Mouse (Mus musculus): ENCODE results near the gene Orai1. TPM values are rescaled to one million over a fixed set of nuclear protein-coding genes. Genes with fewer than 3 reads are reported as not detected.
"Not testable (repeated sequence)": the region's sequence is repeated elsewhere in the genome, so short reads cannot be mapped to it uniquely, and the experiment has no call there.

Gene Orai1
- polyA plus RNA-seq (2015; fragmentation: Nextera tagmentation; extraction: Ambion mirVana), result 20.1 and 21.9 TPM in 2 replicates

DNA sequence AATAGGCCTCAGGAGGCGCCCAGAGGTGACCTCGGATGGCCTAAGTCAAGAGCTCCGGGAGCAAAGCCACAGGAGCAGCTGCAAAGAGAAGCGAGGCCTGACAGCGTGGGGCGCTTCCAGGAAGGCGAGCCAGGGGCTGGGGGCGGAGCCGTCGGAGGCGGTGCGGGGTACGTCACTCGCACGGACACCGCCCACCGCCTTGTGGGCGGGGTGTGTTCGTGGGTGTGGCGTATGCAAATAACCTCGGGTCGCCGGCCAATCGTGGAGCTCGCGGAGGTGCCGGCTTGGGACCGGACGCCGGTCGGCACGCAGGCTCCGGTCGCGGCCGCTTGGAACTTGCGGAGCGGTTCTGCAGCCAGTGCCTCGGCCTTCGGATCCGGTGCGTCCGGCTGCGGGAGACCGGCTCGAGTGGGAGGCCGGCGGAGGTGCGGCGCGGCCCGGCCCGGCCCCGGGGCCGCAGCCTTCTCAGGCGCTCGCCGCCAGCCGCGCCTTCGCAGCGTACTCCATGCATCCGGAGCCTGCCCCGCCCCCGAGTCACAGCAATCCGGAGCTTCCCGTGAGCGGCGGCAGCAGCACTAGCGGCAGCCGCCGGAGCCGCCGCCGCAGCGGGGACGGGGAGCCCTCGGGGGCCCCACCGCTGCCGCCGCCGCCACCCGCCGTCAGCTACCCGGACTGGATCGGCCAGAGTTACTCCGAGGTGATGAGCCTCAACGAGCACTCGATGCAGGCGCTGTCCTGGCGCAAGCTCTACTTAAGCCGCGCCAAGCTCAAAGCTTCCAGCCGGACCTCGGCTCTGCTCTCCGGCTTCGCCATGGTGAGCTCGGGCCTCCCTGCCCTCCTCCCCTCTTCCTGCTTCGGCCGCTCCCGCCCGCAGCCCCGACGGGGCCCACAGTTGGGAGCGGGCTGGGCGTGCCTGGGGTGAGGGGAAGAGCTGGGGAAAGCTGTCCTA is at the start of gene Orai1:
Gene Orai1, plus strand, starts transcription at position 322 of the 949 bp plus-strand sequence.
- WGBS, result under 1% methylated on average over 106 of the region's 106 CpGs
- Histone ChIP-seq H3K4me1 (ENCODE audit: control insufficient read depth, insufficient read depth, low read length) (peaks cover 31% of the 10 kb centered on the region), H3K36me3 (ENCODE audit: control insufficient read depth, insufficient read depth, low read length) (no peaks in the 10 kb centered on the region), H3K27ac (ENCODE audit: low read length) (peak within 1 kb of the TSS; percentile 99), H3K9ac (ENCODE audit: low read depth, low read length) (peak within 1 kb of the TSS; percentile 88), H3K9me3 (ENCODE audit: control insufficient read depth, low read length) (no peaks in the 10 kb centered on the region), H3K4me3 (ENCODE audit: low read length) (peak within 1 kb of the TSS; percentile 87), H3K4me2 (ENCODE audit: low read depth, low read length) (peak within 1 kb of the TSS; percentile 71), H3K27me3 (replicated peaks; ENCODE audit: control insufficient read depth, insufficient read depth, low read length) (no peaks in the 10 kb centered on the region)
- peak; percentile 95 for ATAC-seq

DNA sequence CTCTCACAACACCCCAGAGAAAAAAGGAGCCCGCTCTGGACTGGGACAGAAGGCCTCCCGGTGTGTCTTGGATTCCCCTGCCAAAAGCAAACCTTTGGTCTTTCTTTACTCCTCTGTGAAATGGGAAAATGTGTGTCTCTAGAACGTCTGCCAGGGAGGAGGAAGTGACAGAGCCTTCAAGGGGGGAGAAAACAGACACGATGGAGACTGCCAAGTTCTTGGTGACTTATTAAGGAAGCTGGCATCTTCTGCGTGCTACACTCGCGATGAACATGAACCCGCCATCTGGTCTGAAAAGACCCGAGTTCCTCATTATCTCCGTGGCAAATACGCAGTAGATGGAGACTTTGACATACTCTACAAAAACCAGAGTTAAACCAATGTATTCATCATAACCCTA is 49.4 kb upstream of the Orai1 start:
- 0 out of 2 replicates have a peak, but pooled peaks have one; percentile 4 for ATAC-seq
- no peak overlapping the region for H3K27ac ChIP-seq (ENCODE audit: low read length)

DNA sequence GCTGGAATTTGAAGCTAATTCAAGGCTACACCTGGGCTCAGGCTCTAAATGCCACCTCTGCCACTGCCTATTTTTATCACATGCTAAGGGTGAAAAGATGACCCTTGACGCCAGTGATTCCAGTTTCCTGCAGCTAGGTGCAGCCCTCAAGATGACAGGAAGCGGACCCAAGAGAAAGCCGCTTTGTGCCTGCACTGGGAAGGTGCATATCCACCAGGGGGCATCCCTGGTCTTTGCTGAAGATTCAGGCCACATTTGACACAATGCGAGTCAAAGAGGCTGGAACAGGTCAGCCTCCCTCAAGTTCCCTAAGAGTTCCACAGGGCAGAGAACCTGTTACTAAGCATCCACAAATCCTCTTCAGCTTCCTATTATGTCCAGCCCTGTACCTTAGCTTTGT is 46.6 kb upstream of the Orai1 start:
- 22% methylated on average over 4 of the region's 4 CpGs for WGBS
- no peak overlapping the region for H3K9ac ChIP-seq (ENCODE audit: low read depth, low read length)
- ATAC-seq, result peak; percentile 62; the same call in 1 of the 2 replicates

More for the DNA sequence above, 49.4 kb upstream of the Orai1 start:
- Histone ChIP-seq H3K27me3 (replicated peaks; ENCODE audit: control insufficient read depth, insufficient read depth, low read length) (no peaks in the 10 kb centered on the region), H3K4me1 (ENCODE audit: control insufficient read depth, insufficient read depth, low read length) (no peaks in the 10 kb centered on the region), H3K4me3 (ENCODE audit: low read length) (no peak overlapping the region), H3K9ac (ENCODE audit: low read depth, low read length) (no peak overlapping the region), H3K4me2 (ENCODE audit: low read depth, low read length) (no peak overlapping the region), H3K9me3 (ENCODE audit: control insufficient read depth, low read length) (no peaks in the 10 kb centered on the region), H3K36me3 (ENCODE audit: control insufficient read depth, insufficient read depth, low read length) (no peaks in the 10 kb centered on the region)
- 80% methylated on average over 11 of the region's 11 CpGs for WGBS

DNA sequence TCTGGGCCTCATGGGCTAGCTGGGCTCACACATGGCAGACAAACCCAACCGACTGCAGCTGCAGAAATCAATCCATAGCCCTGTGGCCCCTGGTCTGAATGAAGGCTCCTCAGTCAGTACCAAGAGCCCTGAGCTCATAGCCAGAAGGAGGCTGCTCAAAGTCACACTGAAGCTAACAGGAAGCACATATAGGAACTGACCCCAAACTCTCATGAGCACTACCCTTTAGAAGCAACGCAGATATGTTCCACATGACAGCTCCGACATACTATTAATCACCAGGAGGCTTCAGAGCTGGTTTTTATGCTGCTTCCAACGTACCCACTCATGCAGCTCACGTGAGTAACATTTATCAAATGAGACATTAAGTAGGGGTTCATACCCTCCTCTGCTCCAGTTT is 44.8 kb upstream of the Orai1 start:
- Histone ChIP-seq H3K4me1 (ENCODE audit: control insufficient read depth, insufficient read depth, low read length) (no peaks in the 10 kb centered on the region), H3K9me3 (ENCODE audit: control insufficient read depth, low read length) (no peaks in the 10 kb centered on the region), H3K36me3 (ENCODE audit: control insufficient read depth, insufficient read depth, low read length) (no peaks in the 10 kb centered on the region), H3K9ac (ENCODE audit: low read depth, low read length) (no peak overlapping the region), H3K4me3 (ENCODE audit: low read length) (no peak overlapping the region), H3K4me2 (ENCODE audit: low read depth, low read length) (no peak overlapping the region), H3K27me3 (replicated peaks; ENCODE audit: control insufficient read depth, insufficient read depth, low read length) (no peaks in the 10 kb centered on the region), H3K27ac (ENCODE audit: low read length) (no peak overlapping the region)
- 77% methylated on average over 5 of the region's 5 CpGs for WGBS
- ATAC-seq, result no peak

More for the DNA sequence above, 46.6 kb upstream of the Orai1 start:
- no peak overlapping the region for H3K4me3 ChIP-seq (ENCODE audit: low read length)
- no peak overlapping the region for H3K27ac ChIP-seq (ENCODE audit: low read length)
- no peaks in the 10 kb centered on the region for H3K27me3 ChIP-seq (replicated peaks; ENCODE audit: control insufficient read depth, insufficient read depth, low read length)
- H3K4me2 ChIP-seq (ENCODE audit: low read depth, low read length), result no peak overlapping the region
- H3K4me1 ChIP-seq (ENCODE audit: control insufficient read depth, insufficient read depth, low read length), result no peaks in the 10 kb centered on the region
- no peaks in the 10 kb centered on the region for H3K36me3 ChIP-seq (ENCODE audit: control insufficient read depth, insufficient read depth, low read length)
- H3K9me3 ChIP-seq (ENCODE audit: control insufficient read depth, low read length), result no peaks in the 10 kb centered on the region

DNA sequence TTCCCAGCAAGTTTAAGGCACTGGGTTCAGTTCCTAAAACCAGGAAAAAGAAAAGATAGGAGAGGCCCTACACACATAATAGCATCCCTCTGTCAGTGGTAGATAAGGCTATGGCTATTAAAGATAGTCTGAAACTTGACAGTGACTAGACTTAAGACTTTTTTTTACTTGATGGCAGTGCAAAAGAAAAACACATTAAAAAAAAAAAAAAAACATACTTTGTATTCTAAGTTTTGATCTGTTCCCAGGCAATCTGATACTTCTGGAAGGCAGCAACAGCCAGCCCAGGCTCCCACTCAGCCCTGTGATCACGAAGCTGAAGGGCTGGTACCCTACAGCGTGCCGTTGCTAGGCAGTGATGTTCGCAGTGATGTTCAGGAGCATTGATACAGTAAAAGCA is 43.4 kb upstream of the Orai1 start:
- Histone ChIP-seq H3K9me3 (ENCODE audit: control insufficient read depth, low read length) (no peaks in the 10 kb centered on the region), H3K9ac (ENCODE audit: low read depth, low read length) (no peak overlapping the region), H3K36me3 (ENCODE audit: control insufficient read depth, insufficient read depth, low read length) (no peaks in the 10 kb centered on the region), H3K4me2 (ENCODE audit: low read depth, low read length) (no peak overlapping the region), H3K4me3 (ENCODE audit: low read length) (no peak overlapping the region), H3K27me3 (replicated peaks; ENCODE audit: control insufficient read depth, insufficient read depth, low read length) (no peaks in the 10 kb centered on the region), H3K4me1 (ENCODE audit: control insufficient read depth, insufficient read depth, low read length) (no peaks in the 10 kb centered on the region), H3K27ac (ENCODE audit: low read length) (no peak overlapping the region)
- 91% methylated on average over 4 of the region's 4 CpGs for WGBS
- ATAC-seq, result no peak

GRCm38 (mm10) chr5:122972116-122972515 is 42.8 kb upstream of the Orai1 start:
- Histone ChIP-seq H3K27me3 (replicated peaks; ENCODE audit: control insufficient read depth, insufficient read depth, low read length) (no peaks in the 10 kb centered on the region), H3K27ac (ENCODE audit: low read length) (no peak overlapping the region), H3K4me3 (ENCODE audit: low read length) (no peak overlapping the region), H3K36me3 (ENCODE audit: control insufficient read depth, insufficient read depth, low read length) (no peaks in the 10 kb centered on the region), H3K9ac (ENCODE audit: low read depth, low read length) (no peak overlapping the region), H3K4me2 (ENCODE audit: low read depth, low read length) (no peak overlapping the region), H3K9me3 (ENCODE audit: control insufficient read depth, low read length) (no peaks in the 10 kb centered on the region), H3K4me1 (ENCODE audit: control insufficient read depth, insufficient read depth, low read length) (no peaks in the 10 kb centered on the region)
- no peak for ATAC-seq
- WGBS, result 80% methylated on average over 9 of the region's 9 CpGs

GRCm38 (mm10) chr5:122974701-122975100 is 40.2 kb upstream of the Orai1 start:
- not testable (repeated sequence) for H3K4me1 ChIP-seq (ENCODE audit: control insufficient read depth, insufficient read depth, low read length); H3K4me3 ChIP-seq (ENCODE audit: low read length)
- 94% methylated on average over 4 of the region's 4 CpGs for WGBS

DNA sequence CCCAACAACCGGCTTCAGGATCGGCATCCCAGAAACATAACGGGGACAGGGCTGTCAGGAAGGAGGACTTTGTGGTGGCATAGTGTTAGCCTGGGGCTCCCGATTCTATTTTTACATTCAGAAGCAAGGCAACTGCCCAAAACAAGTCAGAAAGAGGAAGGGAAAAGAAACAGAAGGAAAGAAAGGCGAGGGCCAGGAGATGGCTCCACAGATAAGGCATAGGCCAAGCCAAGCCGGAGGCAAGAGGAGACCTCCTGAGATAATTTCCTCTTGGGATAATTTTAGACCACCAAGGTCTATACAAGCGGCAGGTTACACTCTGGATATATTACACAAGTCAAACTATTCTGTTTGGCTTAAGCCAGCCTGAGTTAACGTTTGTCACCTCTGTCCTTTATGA is 35.9 kb upstream of the Orai1 start:
- no peak overlapping the region for H3K4me3 ChIP-seq (ENCODE audit: low read length)
- no peaks in the 10 kb centered on the region for H3K4me1 ChIP-seq (ENCODE audit: control insufficient read depth, insufficient read depth, low read length)

More at GRCm38 (mm10) chr5:122974701-122975100, 40.2 kb upstream of the Orai1 start:
- not testable (repeated sequence) for H3K27ac ChIP-seq (ENCODE audit: low read length); H3K9ac ChIP-seq (ENCODE audit: low read depth, low read length); H3K36me3 ChIP-seq (ENCODE audit: control insufficient read depth, insufficient read depth, low read length); H3K27me3 ChIP-seq (replicated peaks; ENCODE audit: control insufficient read depth, insufficient read depth, low read length); H3K9me3 ChIP-seq (ENCODE audit: control insufficient read depth, low read length); H3K4me2 ChIP-seq (ENCODE audit: low read depth, low read length); ATAC-seq

DNA sequence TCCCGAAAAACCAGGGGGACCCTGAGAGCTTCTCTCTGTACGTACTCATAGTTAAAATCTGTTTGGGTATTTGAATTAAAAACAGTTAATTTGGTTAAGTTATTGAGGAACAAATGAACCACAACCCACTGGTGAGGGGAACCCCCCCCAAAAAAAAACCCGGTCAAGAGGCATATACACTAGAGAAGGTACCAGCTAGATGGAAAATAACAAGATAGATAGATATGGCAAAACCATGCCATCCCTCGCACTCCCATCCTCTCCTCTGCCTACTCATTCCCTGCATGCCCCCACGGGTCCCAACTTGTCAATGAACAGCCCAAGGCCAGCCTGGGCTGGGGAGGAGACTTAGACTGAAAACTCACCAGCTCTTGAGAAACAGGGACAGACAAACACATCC is 30.4 kb upstream of the Orai1 start:
- Histone ChIP-seq H3K9me3 (ENCODE audit: control insufficient read depth, low read length) (no peaks in the 10 kb centered on the region), H3K27ac (ENCODE audit: low read length) (no peak overlapping the region), H3K4me1 (ENCODE audit: control insufficient read depth, insufficient read depth, low read length) (peaks cover 11% of the 10 kb centered on the region), H3K4me2 (ENCODE audit: low read depth, low read length) (no peak overlapping the region), H3K36me3 (ENCODE audit: control insufficient read depth, insufficient read depth, low read length) (no peaks in the 10 kb centered on the region; the same call in 1 of the 2 replicates), H3K27me3 (replicated peaks; ENCODE audit: control insufficient read depth, insufficient read depth, low read length) (no peaks in the 10 kb centered on the region), H3K9ac (ENCODE audit: low read depth, low read length) (no peak overlapping the region), H3K4me3 (ENCODE audit: low read length) (no peak overlapping the region)
- ATAC-seq, result no peak
- 91% methylated on average over 5 of the region's 5 CpGs for WGBS

More for the DNA sequence above, 35.9 kb upstream of the Orai1 start:
- H3K36me3 ChIP-seq (ENCODE audit: control insufficient read depth, insufficient read depth, low read length), result no peaks in the 10 kb centered on the region; the same call in 1 of the 2 replicates
- H3K4me2 ChIP-seq (ENCODE audit: low read depth, low read length), result no peak overlapping the region
- H3K9ac ChIP-seq (ENCODE audit: low read depth, low read length), result no peak overlapping the region
- no peaks in the 10 kb centered on the region for H3K9me3 ChIP-seq (ENCODE audit: control insufficient read depth, low read length)
- no peak for ATAC-seq
- no peaks in the 10 kb centered on the region for H3K27me3 ChIP-seq (replicated peaks; ENCODE audit: control insufficient read depth, insufficient read depth, low read length)
- WGBS, result 75% methylated on average over 8 of the region's 8 CpGs
- no peak overlapping the region for H3K27ac ChIP-seq (ENCODE audit: low read length)
